Comparison of ENCODE assay signal across 7 mouse cellular contexts in the genomic region with DNA sequence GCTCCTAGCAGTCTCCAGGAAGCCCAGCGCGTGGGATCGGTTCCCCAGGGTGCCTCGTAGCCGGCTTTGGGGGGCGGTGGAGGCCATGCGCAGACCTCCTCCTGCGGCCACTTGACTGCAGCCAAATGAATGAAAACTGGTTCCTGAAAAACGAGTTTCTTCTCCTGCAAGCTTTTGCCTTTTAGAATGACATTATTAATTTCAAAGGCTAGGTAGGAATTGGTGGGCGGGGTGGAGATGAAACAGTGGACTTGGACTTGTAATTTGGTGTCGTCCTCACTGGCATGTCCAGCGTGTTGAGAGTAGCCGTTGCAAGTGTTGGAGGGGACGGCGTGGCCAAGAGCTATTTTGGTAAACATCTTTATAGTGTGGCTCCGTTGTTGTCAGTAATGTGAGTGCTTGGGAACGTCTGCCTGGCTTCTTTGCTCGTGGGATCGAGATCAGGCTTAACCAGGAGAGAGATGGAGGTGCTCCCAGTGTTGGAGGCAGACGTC. TPM values are rescaled to one million over a fixed set of nuclear protein-coding genes. Genes with fewer than 3 reads are reported as not detected.
DNase-seq lines count a peak whose midpoint lies in the region; ATAC-seq and TF ChIP-seq lines count a peak whose summit lies in the region.

No protein-coding gene starts in this region.

- peaks cover 3% of the 10 kb centered on the region for H3K36me3 ChIP-seq in thymus, adult 2 months (ENCODE audit: control insufficient read depth, insufficient read depth, low read length)
- H3K36me3 ChIP-seq in forebrain, embryonic 15.5 days, result peaks cover 15% of the 10 kb centered on the region
- peaks cover 20% of the 10 kb centered on the region for H3K36me3 ChIP-seq in liver, embryonic 12.5 days

- ATAC-seq in forebrain, embryonic 15.5 days (replicated peaks), result no peak
- no peak for ATAC-seq in liver, embryonic 12.5 days

- peaks cover 23% of the 10 kb centered on the region for H3K4me1 ChIP-seq in thymus, adult 2 months (replicated peaks; ENCODE audit: control insufficient read depth, insufficient read depth, low read length)
- H3K4me1 ChIP-seq in forebrain, embryonic 15.5 days, result peaks cover 65% of the 10 kb centered on the region
- H3K4me1 ChIP-seq in liver, embryonic 12.5 days, result peaks cover 60% of the 10 kb centered on the region

- H3K27ac ChIP-seq in thymus, adult 2 months (ENCODE audit: control insufficient read depth, insufficient read depth, low read length), result 0 out of 2 replicates have a peak overlapping the region, but pooled peaks have one; percentile 4
- H3K27ac ChIP-seq in forebrain, embryonic 15.5 days (replicated peaks), result peak overlapping the region; percentile 99
- H3K27ac ChIP-seq in liver, embryonic 12.5 days, result 0 out of 2 replicates have a peak overlapping the region, but pooled peaks have one; percentile 66

- H3K4me3 ChIP-seq in thymus, adult 2 months (ENCODE audit: control insufficient read depth, insufficient read depth, low read length), result peak overlapping the region; percentile 80
- H3K4me3 ChIP-seq in forebrain, embryonic 15.5 days, result peak overlapping the region; percentile 96
- peak overlapping the region; percentile 71 for H3K4me3 ChIP-seq in liver, embryonic 12.5 days

- no peaks in the 10 kb centered on the region for H3K9me3 ChIP-seq in forebrain, embryonic 15.5 days
- H3K9me3 ChIP-seq in liver, embryonic 12.5 days (replicated peaks), result no peaks in the 10 kb centered on the region

- 4% methylated on average over 20 of the region's 20 CpGs for WGBS in thymus, adult 2 months
- WGBS in forebrain, embryonic 15.5 days, result under 1% methylated on average over 20 of the region's 20 CpGs
- WGBS in liver, embryonic 12.5 days (ENCODE audit: insufficient replicate concordance), result 3% methylated on average over 20 of the region's 20 CpGs

- no peak for TF ChIP-seq POLR2A in thymus, adult 2 months (IDR thresholded peaks at IDR 0.05; ENCODE audit: control insufficient read depth, extremely low read depth, insufficient read depth, low read length, poor library complexity)

- TF ChIP-seq CTCF in thymus, adult 2 months (IDR thresholded peaks at IDR 0.05; ENCODE audit: borderline replicate concordance, control insufficient read depth, extremely low read depth, insufficient read depth, low read length, poor library complexity), result no peak

- peak overlapping the region; percentile 98 for H3K9ac ChIP-seq in forebrain, embryonic 15.5 days (replicated peaks)
- peak overlapping the region; percentile 75 for H3K9ac ChIP-seq in liver, embryonic 12.5 days

- peak; percentile 13 for DNase-seq in thymus, adult 2 months
- no peak for DNase-seq in thymus, postnatal 10 days (ENCODE audit: low spot score in 2 of 2)
- DNase-seq in thymus, postnatal 14 days, result peak; percentile 15
- DNase-seq in embryo, embryonic 11 days, result no peak
- no peak for DNase-seq in cerebellum, adult 11 months

- peak overlapping the region; percentile 83 for H3K4me2 ChIP-seq in forebrain, embryonic 15.5 days (replicated peaks)
- H3K4me2 ChIP-seq in liver, embryonic 12.5 days, result peak overlapping the region; percentile 89

- no peaks in the 10 kb centered on the region for H3K27me3 ChIP-seq in thymus, adult 2 months (ENCODE audit: control insufficient read depth, insufficient read depth, low read length)
- H3K27me3 ChIP-seq in forebrain, embryonic 15.5 days, result no peaks in the 10 kb centered on the region
- H3K27me3 ChIP-seq in liver, embryonic 12.5 days (replicated peaks), result peaks cover 43% of the 10 kb centered on the region

RNA-seq across cellular contexts. Expression of a gene that starts 0.9 kb away (rescaled TPM):
- polyA plus RNA-seq in thymus, adult 2 months (2012; rRNA removed), result 7.6 and 10.0 TPM in 2 replicates
- 82.4 and 103 TPM in 2 replicates for polyA plus RNA-seq in forebrain, embryonic 15.5 days (2015; fragmentation: Nextera tagmentation; extraction: Ambion mirVana)
- polyA plus RNA-seq in liver, embryonic 12.5 days (2016; fragmentation: Nextera tagmentation; extraction: Ambion mirVana), result 0.92 and 0.93 TPM in 2 replicates

RNA-seq across cellular contexts. Expression of a gene that starts 43.7 kb away (rescaled TPM):
- polyA plus RNA-seq in thymus, adult 2 months (2012; rRNA removed), result 138 and 180 TPM in 2 replicates
- polyA plus RNA-seq in forebrain, embryonic 15.5 days (2015; fragmentation: Nextera tagmentation; extraction: Ambion mirVana), result 27.5 and 34.8 TPM in 2 replicates
- 14.1 and 15.1 TPM in 2 replicates for polyA plus RNA-seq in liver, embryonic 12.5 days (2016; fragmentation: Nextera tagmentation; extraction: Ambion mirVana)

Comparison
In these comparisons a context has a peak if more than half of its experiments do, and no peak if none do; other contexts are left out.
1. DNase-seq: peak in thymus, adult 2 months (single experiment) and thymus, postnatal 14 days (single experiment); none in thymus, postnatal 10 days (0 of 2), embryo, embryonic 11 days (single experiment) and cerebellum, adult 11 months (single experiment).
2. H3K27ac ChIP-seq: peak in every context shown above with its lines; median percentile 99 in forebrain, embryonic 15.5 days; 66 in liver, embryonic 12.5 days; 4 in thymus, adult 2 months.
3. Peak in every context shown above with its lines, with median percentiles within 50 percentile points of each other: H3K4me3 ChIP-seq.